Mouse (Mus musculus): ENCODE measurements around the gene Cmtm4. TPM values are rescaled to one million over a fixed set of nuclear protein-coding genes. Genes with fewer than 3 reads are reported as not detected.

Gene Cmtm4
- polyA plus RNA-seq, 1 experiment from 2014 or later: 0.38 TPM

DNA sequence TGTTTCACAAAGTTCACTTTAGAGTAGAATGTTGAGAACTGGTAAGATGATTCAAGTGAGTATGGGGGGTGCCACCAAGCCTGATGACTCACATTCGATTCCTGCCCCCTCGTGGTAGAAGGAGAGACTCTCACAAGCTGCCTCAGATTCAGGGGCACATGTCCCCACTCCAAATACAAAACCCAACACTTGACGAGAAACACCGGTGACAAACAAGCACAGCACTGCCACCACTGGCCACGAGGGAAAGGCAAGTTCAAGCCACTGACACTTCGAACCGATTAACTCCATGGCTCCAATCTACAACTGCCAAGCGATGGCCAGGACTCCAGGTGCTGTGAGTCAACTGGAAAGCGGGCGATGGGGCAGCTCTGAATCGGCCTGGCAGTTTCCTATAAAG, 21.8 kb downstream of the Cmtm4 start:
- Histone ChIP-seq H3K4me2 (no peak overlapping the region), H3K9ac (no peak overlapping the region), H3K27ac (replicated peaks) (no peak overlapping the region), H3K27me3 (no peaks in the 10 kb centered on the region), H3K9me3 (replicated peaks) (no peaks in the 10 kb centered on the region), H3K4me3 (replicated peaks) (no peak overlapping the region), H3K4me1 (replicated peaks) (peaks cover 5% of the 10 kb centered on the region; the same call in 1 of the 2 replicates), H3K36me3 (replicated peaks) (no peaks in the 10 kb centered on the region)
- ATAC-seq (ENCODE audit: insufficient read depth): no peak
- 67% methylated on average over 11 of the region's 11 CpGs for WGBS (ENCODE audit: insufficient replicate concordance)

DNA sequence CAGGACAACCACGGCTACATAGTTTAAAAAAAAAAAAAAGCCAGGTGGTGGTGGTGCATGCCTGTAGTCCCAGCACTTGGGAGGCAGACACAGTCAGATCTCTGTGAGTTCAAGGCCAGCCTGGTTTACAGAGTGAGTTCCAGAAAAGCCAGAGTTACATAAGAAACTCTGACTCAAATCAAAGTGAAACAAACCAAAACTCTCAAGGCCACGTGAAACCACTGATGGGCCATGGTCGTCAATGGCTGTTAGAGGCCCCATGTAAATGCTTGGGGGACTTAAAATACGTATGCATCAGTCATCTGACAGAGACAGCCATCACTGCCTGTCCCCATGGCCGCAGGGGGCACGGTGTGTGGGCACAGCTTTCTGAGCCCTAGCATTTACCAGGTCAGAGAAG, 24.5 kb downstream of the Cmtm4 start:
- Histone ChIP-seq H3K4me3 (replicated peaks) (no peak overlapping the region), H3K27ac (replicated peaks) (no peak overlapping the region), H3K9ac (no peak overlapping the region), H3K9me3 (replicated peaks) (no peaks in the 10 kb centered on the region), H3K4me2 (no peak overlapping the region), H3K4me1 (replicated peaks) (peaks cover 5% of the 10 kb centered on the region; the same call in 1 of the 2 replicates), H3K27me3 (no peaks in the 10 kb centered on the region), H3K36me3 (replicated peaks) (no peaks in the 10 kb centered on the region)
- WGBS (ENCODE audit: insufficient replicate concordance): 65% methylated on average over 6 of the region's 6 CpGs
- no peak for ATAC-seq (ENCODE audit: insufficient read depth)

DNA sequence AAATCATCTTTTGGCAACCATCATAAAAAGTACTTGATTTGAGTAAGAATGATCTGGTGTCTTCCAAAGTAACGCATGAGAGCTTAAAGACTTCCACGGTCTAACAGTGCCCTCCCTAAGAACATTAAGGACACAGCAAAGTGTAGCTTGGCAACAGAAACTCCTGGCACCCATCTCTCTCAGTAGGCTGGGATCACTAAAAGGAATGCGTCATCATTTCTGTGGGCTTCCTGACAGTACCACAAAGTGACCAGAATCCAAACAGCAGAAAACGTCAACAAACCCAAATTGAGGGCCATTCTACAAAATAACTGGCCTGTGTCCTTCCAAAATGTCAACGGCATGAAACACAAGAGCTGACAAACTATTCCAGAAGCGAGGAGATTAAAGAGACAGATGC, 25.5 kb downstream of the Cmtm4 start:
- Histone ChIP-seq H3K4me3 (replicated peaks) (no peak overlapping the region), H3K4me1 (replicated peaks) (0 out of 2 replicates have a peak, but pooled peaks cover 3% of the 10 kb centered on the region), H3K9ac (no peak overlapping the region), H3K4me2 (no peak overlapping the region), H3K27me3 (no peaks in the 10 kb centered on the region), H3K27ac (replicated peaks) (no peak overlapping the region), H3K9me3 (replicated peaks) (no peaks in the 10 kb centered on the region), H3K36me3 (replicated peaks) (no peaks in the 10 kb centered on the region)
- no peak for ATAC-seq (ENCODE audit: insufficient read depth)
- 56% methylated on average over 6 of the region's 6 CpGs for WGBS (ENCODE audit: insufficient replicate concordance)

DNA sequence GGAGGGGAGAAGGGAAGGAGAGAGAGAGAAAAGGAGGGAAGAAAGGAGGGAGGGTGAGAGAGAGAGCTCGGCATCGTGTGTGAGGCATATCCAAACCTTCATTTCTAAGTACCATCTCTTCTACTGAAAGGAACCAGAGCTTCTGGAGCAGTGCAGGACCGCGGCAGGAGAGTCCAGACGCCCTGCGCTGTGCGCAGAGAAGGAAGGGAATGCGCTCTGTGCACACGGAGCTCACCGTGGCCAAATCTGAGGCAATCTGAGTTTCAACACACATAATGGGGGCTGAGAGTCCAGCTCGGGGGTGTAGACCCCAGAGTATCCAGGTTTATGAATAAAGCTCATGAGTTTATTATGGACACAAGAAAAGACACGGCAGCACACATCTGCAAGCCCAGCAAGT, 26.0 kb downstream of the Cmtm4 start:
- Histone ChIP-seq H3K27me3 (no peaks in the 10 kb centered on the region), H3K9ac (no peak overlapping the region), H3K27ac (replicated peaks) (no peak overlapping the region), H3K9me3 (replicated peaks) (no peaks in the 10 kb centered on the region), H3K4me2 (no peak overlapping the region), H3K4me3 (replicated peaks) (no peak overlapping the region), H3K4me1 (replicated peaks) (0 out of 2 replicates have a peak, but pooled peaks cover 3% of the 10 kb centered on the region), H3K36me3 (replicated peaks) (no peaks in the 10 kb centered on the region)
- 73% methylated on average over 12 of the region's 12 CpGs for WGBS (ENCODE audit: insufficient replicate concordance)
- ATAC-seq (ENCODE audit: insufficient read depth): no peak

DNA sequence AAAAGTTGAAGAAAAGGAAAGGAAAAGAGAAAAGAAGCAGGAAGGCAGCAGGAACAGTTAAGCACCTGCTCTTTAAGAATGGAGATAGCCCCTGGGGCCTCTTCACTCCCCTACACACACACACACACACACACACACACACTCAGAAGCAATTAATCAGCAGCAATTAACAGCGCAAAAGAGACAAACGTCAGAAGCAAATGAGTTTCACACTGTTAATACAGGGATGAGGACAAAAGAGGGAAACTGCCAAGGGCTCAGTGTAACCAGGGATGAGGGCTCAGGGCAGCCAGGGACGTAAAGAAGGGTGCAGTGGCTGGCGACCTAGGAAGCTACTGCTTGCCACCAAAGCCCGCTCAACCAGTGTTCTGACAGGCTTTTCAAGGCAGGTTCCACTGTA, 28.2 kb downstream of the Cmtm4 start:
- Histone ChIP-seq H3K9ac (no peak overlapping the region), H3K4me2 (no peak overlapping the region), H3K9me3 (replicated peaks) (no peaks in the 10 kb centered on the region), H3K27ac (replicated peaks) (no peak overlapping the region), H3K4me1 (replicated peaks) (0 out of 2 replicates have a peak, but pooled peaks cover 3% of the 10 kb centered on the region), H3K27me3 (no peaks in the 10 kb centered on the region), H3K4me3 (replicated peaks) (no peak overlapping the region), H3K36me3 (replicated peaks) (no peaks in the 10 kb centered on the region)
- ATAC-seq (ENCODE audit: insufficient read depth): no peak
- WGBS (ENCODE audit: insufficient replicate concordance): 53% methylated on average over 5 of the region's 5 CpGs

DNA sequence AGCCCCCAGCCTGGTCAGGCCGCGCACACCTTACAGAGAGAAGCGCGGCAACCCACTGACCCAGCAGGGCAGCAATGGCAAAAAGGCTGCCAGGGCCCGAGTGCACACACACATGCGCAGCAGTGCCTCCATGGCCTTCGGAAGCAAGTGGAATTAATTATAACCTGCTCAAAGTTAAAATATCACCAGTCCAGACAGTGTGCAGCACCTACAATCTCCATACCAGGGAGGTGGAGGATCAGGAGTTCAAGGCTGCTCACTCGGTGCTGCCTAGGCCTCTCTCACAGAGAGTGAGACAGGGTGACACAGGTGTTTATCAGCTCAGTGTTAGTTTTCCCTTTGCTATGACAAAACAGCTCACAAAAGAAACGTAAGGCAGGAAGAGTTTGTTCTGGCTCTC, 29.9 kb downstream of the Cmtm4 start:
- Histone ChIP-seq H3K4me2 (no peak overlapping the region), H3K9ac (no peak overlapping the region), H3K4me3 (replicated peaks) (no peak overlapping the region), H3K27ac (replicated peaks) (no peak overlapping the region), H3K9me3 (replicated peaks) (no peaks in the 10 kb centered on the region), H3K27me3 (no peaks in the 10 kb centered on the region), H3K36me3 (replicated peaks) (no peaks in the 10 kb centered on the region), H3K4me1 (replicated peaks) (0 out of 2 replicates have a peak, but pooled peaks cover 3% of the 10 kb centered on the region)
- 76% methylated on average over 9 of the region's 9 CpGs for WGBS (ENCODE audit: insufficient replicate concordance)
- ATAC-seq (ENCODE audit: insufficient read depth): 0 out of 2 replicates have a peak, but pooled peaks have one; percentile 25

DNA sequence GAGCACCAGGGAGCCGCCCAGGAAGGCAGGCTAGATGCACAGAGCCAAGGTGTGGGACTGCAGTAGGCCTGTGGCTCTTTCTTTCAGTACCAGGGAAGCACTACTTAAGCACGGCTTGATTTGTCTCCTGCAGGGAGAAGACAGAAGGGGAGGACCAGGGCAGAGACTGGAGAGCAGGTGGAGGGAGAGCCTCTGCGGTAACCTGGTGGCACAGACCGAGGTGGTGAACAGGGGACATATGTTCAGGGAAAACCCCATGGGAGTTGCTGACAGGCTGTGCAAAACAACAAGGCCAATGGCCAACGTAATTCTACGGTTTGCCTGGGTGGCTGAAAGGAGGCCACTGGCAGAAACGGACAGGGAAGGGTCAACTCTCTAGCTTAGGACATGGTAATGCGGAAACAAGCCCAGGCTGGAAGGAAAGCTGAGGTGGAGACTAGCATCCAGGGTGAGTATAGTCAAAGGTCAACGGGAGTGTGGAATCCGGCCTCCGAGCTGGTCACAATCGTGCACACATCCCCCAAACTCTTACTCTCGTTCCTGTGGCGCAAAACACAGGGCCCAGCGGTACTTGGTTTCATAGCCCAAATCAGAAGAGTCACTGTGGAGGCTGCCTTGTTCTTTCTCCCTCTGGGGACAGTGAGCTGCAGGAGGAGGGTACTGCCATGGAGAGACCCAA, 35.7 kb downstream of the Cmtm4 start:
- Histone ChIP-seq H3K9me3 (replicated peaks) (no peaks in the 10 kb centered on the region), H3K36me3 (replicated peaks) (no peaks in the 10 kb centered on the region), H3K4me2 (no peak overlapping the region), H3K4me3 (replicated peaks) (no peak overlapping the region), H3K27me3 (no peaks in the 10 kb centered on the region), H3K27ac (replicated peaks) (0 out of 2 replicates have a peak overlapping the region, but pooled peaks have one; percentile 5), H3K4me1 (replicated peaks) (peaks cover 4% of the 10 kb centered on the region; the same call in 1 of the 2 replicates), H3K9ac (no peak overlapping the region)
- 65% methylated on average over 15 of the region's 15 CpGs for WGBS (ENCODE audit: insufficient replicate concordance)
- ATAC-seq (ENCODE audit: insufficient read depth): no peak

DNA sequence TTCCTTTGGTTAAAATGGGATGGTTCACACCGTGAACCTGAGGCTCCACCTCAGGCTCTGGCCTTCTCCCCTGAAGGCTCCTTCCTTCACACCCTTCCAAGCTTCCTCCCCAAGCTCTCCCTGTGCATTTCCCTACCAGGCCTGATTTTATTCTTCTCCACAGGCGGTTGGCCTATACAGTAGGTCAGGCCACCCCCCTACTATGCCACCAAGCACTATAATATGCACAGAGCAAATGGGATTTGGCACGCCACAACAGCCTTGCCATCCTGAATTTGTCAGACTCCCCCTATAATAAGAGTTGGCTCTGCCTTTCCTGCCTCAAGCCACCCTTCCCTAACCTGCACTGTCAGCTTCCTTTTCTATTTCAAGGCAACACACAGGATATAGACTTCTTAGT, 37.0 kb downstream of the Cmtm4 start:
- Histone ChIP-seq H3K4me3 (replicated peaks) (no peak overlapping the region), H3K36me3 (replicated peaks) (0 out of 2 replicates have a peak, but pooled peaks cover 5% of the 10 kb centered on the region), H3K4me1 (replicated peaks) (peaks cover 4% of the 10 kb centered on the region; the same call in 1 of the 2 replicates), H3K27me3 (no peaks in the 10 kb centered on the region), H3K4me2 (no peak overlapping the region), H3K27ac (replicated peaks) (no peak overlapping the region), H3K9me3 (replicated peaks) (no peaks in the 10 kb centered on the region), H3K9ac (no peak overlapping the region)
- ATAC-seq (ENCODE audit: insufficient read depth): no peak
- WGBS (ENCODE audit: insufficient replicate concordance): 65% methylated on average over 3 of the region's 3 CpGs

DNA sequence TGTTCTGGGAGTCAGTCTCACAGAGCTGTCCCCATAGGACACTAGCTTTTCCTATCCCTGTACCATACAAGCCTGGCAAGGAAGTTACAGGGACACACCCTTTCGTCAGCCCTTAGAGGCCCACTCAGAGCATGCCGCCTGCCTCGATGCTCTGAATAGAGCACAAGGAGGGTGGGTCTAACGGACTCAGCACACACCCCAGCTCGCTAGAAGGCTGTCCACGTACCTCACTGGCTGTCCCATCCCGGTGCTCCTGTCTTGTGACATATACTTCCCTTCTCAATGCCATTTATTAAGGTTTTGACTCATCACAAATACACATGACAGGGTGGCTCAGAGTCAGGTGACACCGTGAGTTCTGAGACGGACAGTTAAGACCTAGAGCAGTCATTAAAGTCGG, 41.1 kb downstream of the Cmtm4 start:
- H3K27ac ChIP-seq (replicated peaks): no peak overlapping the region
- 72% methylated on average over 10 of the region's 10 CpGs for WGBS (ENCODE audit: insufficient replicate concordance)

DNA sequence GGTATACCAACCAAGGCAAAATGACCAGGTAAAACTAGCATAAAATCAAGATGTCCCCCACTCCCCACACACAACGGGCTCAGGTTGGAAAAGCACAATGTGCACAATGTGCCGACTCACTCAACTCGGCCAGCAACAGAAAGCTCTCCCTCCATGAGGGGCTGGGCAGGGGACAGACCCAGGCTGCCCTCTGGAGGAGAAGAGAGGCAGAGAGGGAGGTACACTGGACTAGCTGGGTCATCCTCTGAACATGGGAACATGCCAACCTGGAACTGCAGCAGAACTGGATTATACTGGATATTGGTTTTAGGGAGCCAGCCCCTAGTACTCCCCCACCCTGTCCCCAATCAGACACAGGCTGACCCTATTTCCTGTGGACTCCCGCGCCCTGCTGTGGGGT, 42.4 kb downstream of the Cmtm4 start:
- no peak overlapping the region for H3K4me2 ChIP-seq

More for the DNA sequence above, 41.1 kb downstream of the Cmtm4 start:
- H3K9me3 ChIP-seq (replicated peaks): no peaks in the 10 kb centered on the region
- no peak overlapping the region for H3K4me2 ChIP-seq
- H3K9ac ChIP-seq: no peak overlapping the region
- ATAC-seq (ENCODE audit: insufficient read depth): peak; percentile 18; the same call in 1 of the 2 replicates
- no peak overlapping the region for H3K4me3 ChIP-seq (replicated peaks)
- H3K27me3 ChIP-seq: no peaks in the 10 kb centered on the region
- H3K36me3 ChIP-seq (replicated peaks): 0 out of 2 replicates have a peak, but pooled peaks cover 5% of the 10 kb centered on the region
- peaks cover under 1% of the 10 kb centered on the region; the same call in 1 of the 2 replicates for H3K4me1 ChIP-seq (replicated peaks)

DNA sequence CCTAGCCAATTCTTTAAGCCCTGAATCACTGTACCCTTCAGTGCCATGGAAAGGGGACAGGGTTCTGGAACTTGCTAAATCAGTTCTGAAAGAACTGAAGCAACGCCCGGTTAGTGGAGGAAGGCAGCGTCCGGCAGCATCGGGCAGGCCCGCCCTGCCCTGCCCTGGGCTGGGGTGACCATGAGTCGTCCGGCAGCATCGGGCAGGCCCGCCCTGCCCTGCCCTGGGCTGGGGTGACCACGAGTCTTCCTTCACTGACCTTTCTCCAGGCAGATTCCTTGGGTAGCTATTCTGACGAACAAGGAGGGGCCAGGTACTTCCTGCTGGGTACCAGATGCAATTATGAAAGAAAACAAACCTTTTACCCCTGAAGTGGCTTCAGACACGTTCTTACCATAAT, 45.6 kb downstream of the Cmtm4 start:
- no peak overlapping the region for H3K4me3 ChIP-seq (replicated peaks)
- ATAC-seq (ENCODE audit: insufficient read depth): no peak
- H3K27me3 ChIP-seq: no peaks in the 10 kb centered on the region
- no peak overlapping the region for H3K27ac ChIP-seq (replicated peaks)
- H3K36me3 ChIP-seq (replicated peaks): peaks cover 9% of the 10 kb centered on the region; the same call in 1 of the 2 replicates
- no peaks in the 10 kb centered on the region for H3K4me1 ChIP-seq (replicated peaks)
- no peak overlapping the region for H3K9ac ChIP-seq
- WGBS (ENCODE audit: insufficient replicate concordance): 62% methylated on average over 13 of the region's 13 CpGs
- H3K9me3 ChIP-seq (replicated peaks): no peaks in the 10 kb centered on the region
- H3K4me2 ChIP-seq: no peak overlapping the region

More for the DNA sequence above, 42.4 kb downstream of the Cmtm4 start:
- Histone ChIP-seq H3K9ac (no peak overlapping the region), H3K9me3 (replicated peaks) (no peaks in the 10 kb centered on the region), H3K27ac (replicated peaks) (no peak overlapping the region), H3K4me3 (replicated peaks) (no peak overlapping the region), H3K36me3 (replicated peaks) (0 out of 2 replicates have a peak, but pooled peaks cover 5% of the 10 kb centered on the region), H3K27me3 (no peaks in the 10 kb centered on the region), H3K4me1 (replicated peaks) (no peaks in the 10 kb centered on the region)
- no peak for ATAC-seq (ENCODE audit: insufficient read depth)
- 28% methylated on average over 5 of the region's 5 CpGs for WGBS (ENCODE audit: insufficient replicate concordance)

Data from liver, embryonic 15.5 days (tissue).